Mouse (Mus musculus): ENCODE data around the gene Brcc3. TPM values are rescaled to one million over a fixed set of nuclear protein-coding genes. Genes with fewer than 3 reads are reported as not detected.
A peak's percentile ranks its signal among the peaks of the same experiment; 100 is the strongest.

The Brcc3 gene
- 18.0 and 26.3 TPM in 2 replicates for polyA plus RNA-seq (2012; rRNA removed)

DNA sequence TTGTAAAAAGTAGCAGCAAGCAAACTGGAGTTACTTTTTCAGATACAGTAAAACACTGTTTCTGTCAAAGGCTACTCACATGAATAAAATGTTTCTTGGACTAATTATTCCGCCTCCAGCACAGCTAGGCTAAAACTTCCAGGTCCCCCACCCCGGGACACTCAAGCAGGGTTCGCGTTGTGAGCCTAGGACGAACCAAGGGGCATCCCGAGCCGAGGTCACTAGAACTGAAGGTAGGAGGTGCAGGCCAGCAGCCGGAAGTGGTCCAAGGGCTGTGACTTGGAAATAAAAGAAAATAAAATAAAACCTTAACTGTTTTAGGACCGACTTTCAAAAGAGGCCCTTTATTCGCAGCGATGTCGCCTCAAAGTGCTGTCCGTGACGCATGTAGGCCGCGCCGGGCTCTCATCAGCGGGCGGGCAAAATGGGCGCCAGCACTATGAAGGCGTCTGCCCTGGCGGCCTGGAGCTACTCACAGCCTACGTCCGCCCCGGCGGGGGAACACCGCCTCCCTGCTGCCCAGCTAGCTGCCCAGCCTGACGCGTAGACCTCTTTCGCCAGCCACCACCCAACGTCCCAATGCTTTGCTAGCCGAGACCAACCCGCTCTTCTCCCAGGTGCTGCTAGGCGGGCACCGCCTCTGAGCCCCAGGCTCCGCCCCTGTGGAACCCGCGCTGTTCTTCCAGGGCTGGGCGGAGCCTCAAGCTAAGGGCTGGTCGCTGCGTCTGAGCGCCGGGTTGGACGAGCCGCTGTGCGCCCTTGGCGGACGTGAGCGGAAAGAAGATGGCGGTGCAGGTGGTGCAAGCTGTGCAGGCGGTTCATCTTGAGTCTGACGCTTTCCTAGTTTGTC, at the start of gene Brcc3, which contains the start of the genes Cmc4 and Mtcp1:
Brcc3 (plus strand) TSS at position 693 of the 850 bp plus-strand sequence.
Cmc4 (minus strand) TSS at position 649 of the 850 bp plus-strand sequence.
Mtcp1 (minus strand) TSS at position 653 of the 850 bp plus-strand sequence.
- DNase-seq (ENCODE audit: extremely low spot score in 1 of 2, low spot score in 1 of 2): peak; percentile 64 to 87

DNA sequence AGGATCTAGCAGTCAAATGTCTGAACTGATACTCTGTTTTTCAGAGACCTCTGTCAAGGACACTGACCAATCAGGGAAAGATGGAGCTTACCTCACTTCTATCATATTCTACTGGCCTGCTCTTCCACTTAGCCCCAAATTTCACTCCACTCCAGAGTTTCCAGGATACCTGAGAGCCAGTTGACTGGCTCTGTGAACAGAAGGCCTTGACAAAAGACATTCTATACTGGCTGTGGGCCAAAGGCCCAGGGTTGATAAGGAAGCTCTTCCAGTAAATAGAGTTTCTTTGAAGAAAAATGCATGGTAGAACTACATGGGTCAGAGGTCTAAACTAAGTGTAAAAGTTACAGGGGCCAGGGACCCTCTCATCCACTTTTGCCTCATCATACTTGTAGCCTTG, 46.2 kb upstream of the Brcc3 start:
- no peak for DNase-seq (ENCODE audit: extremely low spot score in 1 of 2, low spot score in 1 of 2)

DNA sequence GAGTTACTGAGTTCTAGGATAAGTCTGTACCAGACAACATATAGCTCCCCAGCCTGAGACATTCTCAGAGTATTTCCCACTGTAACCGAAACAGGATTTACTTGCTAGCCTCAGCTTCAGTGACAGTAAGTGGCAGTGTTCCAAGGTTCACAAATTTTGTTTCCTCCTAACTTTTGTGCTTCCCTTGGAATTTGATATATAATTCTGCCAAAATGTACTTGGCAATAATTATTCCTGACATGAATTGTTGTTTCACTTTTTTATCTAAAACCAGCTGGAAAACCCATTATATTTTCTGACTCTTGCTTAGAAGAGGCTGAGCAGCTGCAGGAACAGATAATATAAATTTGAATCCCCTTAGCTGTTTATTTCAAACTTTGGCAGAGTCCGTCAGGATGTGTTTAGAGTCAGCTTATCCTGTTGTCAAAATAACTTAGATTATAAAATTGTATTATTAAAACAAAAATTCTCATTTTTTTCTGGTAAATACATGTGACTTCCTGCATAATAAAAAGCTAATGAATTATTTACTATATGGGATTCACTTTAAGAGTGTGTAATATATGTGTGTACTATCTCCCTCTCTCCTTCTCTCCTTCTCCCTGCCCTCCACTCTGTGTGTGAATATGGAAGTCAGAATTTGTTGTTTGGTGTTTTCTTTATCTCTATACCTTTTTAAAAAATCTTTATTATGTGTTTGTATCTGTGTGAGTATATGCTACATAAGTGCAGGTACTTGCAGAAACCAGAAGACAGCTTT, 43.6 kb upstream of the Brcc3 start:
- no peak for DNase-seq (ENCODE audit: extremely low spot score in 1 of 2, low spot score in 1 of 2)

DNA sequence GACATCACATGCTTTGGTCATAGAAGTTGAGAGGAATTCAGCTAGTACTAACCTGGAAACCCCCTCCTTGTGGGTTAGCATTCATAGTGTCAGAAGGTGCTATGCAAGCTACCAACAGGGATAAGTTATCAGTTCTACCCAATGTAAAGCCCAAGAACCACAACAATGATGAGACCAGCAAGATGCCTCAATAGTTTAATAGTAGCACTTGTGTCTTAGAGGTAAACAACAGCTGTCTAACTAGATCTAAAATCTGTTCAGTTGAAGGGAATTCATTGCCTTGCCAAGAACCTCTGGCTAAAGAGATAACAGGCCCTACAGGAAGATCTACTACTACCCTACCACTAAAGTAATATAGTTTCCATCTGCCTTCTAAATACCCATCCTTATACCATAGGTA, 39.6 kb upstream of the Brcc3 start:
- DNase-seq (ENCODE audit: extremely low spot score in 1 of 2, low spot score in 1 of 2): no peak

- DNase-seq (ENCODE audit: extremely low spot score in 1 of 2, low spot score in 1 of 2): no peak
These were observed 35.3 kb upstream of the Brcc3 start for GRCm38 (mm10) chrX:75381176-75381575.

DNA sequence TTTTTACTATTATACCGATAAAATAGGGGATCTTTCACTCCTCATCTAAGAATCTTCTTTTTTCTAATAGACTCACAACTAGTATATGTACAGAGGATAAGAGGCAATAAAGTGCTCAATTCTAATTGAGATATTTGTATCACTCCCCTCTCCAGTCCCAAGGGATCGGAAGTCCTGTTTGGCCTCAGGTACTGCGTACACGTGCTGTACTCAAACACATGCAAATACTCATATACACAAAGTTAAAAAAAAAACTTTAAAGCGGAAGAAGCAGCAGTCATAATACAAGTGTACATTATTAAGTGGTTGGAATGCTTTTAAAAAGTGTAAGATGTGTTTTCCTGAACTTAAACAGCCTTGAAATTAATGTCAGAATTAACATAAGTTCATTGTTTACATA, 34.7 kb upstream of the Brcc3 start:
- DNase-seq (ENCODE audit: extremely low spot score in 1 of 2, low spot score in 1 of 2): no peak

GRCm38 (mm10) chrX:75382195-75382771, 34.1 kb upstream of the Brcc3 start, which contains the start of the genes Fundc2 and F8:
Gene Fundc2, plus strand, starts transcription at chrX:75382399.
Gene F8, minus strand, starts transcription at chrX:75382615.
- DNase-seq (ENCODE audit: extremely low spot score in 1 of 2, low spot score in 1 of 2): peak; percentile 49 to 51

GRCm38 (mm10) chrX:75399471-75399870, 17.0 kb upstream of the Brcc3 start:
- no peak for DNase-seq (ENCODE audit: extremely low spot score in 1 of 2, low spot score in 1 of 2)

DNA sequence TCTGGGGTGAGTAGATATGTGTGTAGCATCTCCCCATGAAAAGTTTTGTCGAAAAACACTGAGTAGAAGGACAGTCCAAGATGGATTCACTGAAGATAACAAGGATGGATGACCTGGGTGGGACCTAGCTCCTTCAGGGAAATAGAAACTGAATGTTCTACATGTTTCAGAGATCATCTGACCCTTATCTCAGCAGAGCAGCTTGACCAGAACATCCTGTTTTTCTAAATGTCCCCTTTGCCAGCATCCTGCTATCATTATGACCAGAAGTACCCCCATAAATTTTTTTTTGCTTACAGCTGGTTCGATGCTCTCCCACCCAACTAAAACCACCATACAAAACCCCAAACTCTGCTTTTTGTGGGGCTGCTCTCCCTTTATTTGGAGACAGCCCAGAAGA, 13.8 kb upstream of the Brcc3 start:
- no peak for DNase-seq (ENCODE audit: extremely low spot score in 1 of 2, low spot score in 1 of 2)

GRCm38 (mm10) chrX:75403350-75403749, 13.1 kb upstream of the Brcc3 start:
- no peak for DNase-seq (ENCODE audit: extremely low spot score in 1 of 2, low spot score in 1 of 2)

- DNase-seq (ENCODE audit: extremely low spot score in 1 of 2, low spot score in 1 of 2): no peak
These were observed 6.7 kb upstream of the Brcc3 start for GRCm38 (mm10) chrX:75409711-75410110.

GRCm38 (mm10) chrX:75454597-75454996, 38.2 kb downstream of the Brcc3 start:
- DNase-seq (ENCODE audit: extremely low spot score in 1 of 2, low spot score in 1 of 2): no peak

- DNase-seq (ENCODE audit: extremely low spot score in 1 of 2, low spot score in 1 of 2): peak; percentile 9 to 70
These were observed 58.8 kb downstream of the Brcc3 start for GRCm38 (mm10) chrX:75475182-75475644.

DNA sequence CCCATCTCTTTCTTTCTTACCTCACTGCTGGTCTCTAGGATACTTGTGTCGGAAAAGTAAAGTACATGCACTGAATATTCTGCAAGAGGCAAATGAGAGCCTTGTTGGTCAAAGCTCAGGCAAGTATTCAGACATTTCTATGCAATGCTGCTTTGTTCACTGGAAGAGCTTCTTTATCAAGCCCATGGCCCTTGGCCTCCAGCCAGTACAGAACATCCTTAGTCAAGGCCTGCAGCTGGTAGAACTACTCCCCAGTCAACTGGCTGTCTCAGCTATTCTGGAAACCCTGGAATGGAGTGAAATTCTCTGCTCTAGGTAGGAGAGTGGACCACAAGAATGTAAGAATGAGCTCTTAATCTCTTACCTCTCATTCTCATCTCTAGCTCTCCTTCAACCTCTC, 73.5 kb downstream of the Brcc3 start:
- no peak for DNase-seq (ENCODE audit: extremely low spot score in 1 of 2, low spot score in 1 of 2)

Other genes with a start within 250 kb of the Brcc3 start
- gene Fundc2, start 34.2 kb upstream of the Brcc3 start, polyA plus RNA-seq (2012; rRNA removed): 27.1 and 31.0 TPM in 2 replicates
- gene F8, start 34.0 kb upstream of the Brcc3 start, polyA plus RNA-seq (2012; rRNA removed): 0.53 and 0.72 TPM in 2 replicates
- 17.9 and 22.0 TPM in 2 replicates for gene Cmc4, start within 50 bp of the Brcc3 start, polyA plus RNA-seq (2012; rRNA removed)
- 7.6 and 7.7 TPM in 2 replicates for gene Mtcp1, start within 50 bp of the Brcc3 start, polyA plus RNA-seq (2012; rRNA removed)
- 68.0 and 75.7 TPM in 2 replicates for gene Vbp1, start 97.7 kb downstream of the Brcc3 start, polyA plus RNA-seq (2012; rRNA removed)
- gene Rab39b, start 161.6 kb downstream of the Brcc3 start, polyA plus RNA-seq (2012; rRNA removed): 18.5 and 22.0 TPM in 2 replicates

Data from frontal cortex, adult 2 months (tissue).